ENCODE assay signal across 18 mouse cellular contexts in the genomic region with DNA sequence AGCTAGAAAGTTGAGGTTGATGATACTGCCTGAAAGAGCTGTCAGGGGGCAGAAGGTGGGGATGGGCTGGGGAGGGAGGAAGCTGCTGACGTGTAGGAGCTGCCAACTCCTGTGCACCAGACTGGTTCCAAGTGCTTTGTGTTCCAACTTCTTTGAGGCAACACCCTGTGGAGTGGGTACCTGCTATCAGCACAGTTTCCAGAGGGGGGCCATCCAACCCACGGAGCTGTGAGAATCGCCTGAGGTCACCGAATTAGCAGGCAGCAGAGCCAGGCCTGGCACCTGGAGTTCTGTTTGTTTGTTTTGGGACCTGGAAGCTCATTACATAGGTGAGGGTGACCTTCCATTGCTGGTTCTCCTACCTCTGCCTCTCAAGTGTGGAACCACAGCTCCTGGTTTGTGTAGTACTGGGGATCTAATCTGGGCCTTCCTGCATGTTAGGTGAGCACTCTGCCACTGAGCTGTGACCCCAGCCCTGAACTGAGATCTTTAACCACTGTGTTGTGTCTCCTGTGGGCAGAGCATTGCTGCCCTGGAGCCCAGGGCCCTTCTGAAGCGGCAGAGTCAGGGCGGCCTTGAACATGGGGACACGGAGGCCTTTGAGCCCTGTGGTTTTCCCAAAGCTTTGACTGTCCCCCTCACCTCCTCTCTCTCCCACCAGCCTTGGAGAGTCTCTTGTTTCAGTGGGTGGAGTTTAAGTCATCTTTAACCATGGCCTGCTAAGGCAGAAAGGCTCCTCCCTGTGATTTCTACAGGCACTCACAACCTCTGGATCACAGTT. TPM values are rescaled to one million over a fixed set of nuclear protein-coding genes. Genes with fewer than 3 reads are reported as not detected.
DNase-seq lines count a peak whose midpoint lies in the region; ATAC-seq lines count a peak whose summit lies in the region.
"Had no signal": no experiment of that assay in that cellular context is flagged by ENCODE, and none has a peak within 500 bp of the region (broad histone marks: within the 10 kb centered on the region; RNA-seq: fewer than 3 reads in every experiment).

No protein-coding gene starts in this region.

- ATAC-seq in heart, embryonic 12.5 days (ENCODE audit: insufficient number of reproducible peaks, low FRiP score): no peak
- 0 out of 2 replicates have a peak, but pooled peaks have one; percentile 34 for ATAC-seq in lung, embryonic 16.5 days (ENCODE audit: low read depth)
- no peak for ATAC-seq in erythroblast, adult 5-6 weeks (replicated peaks; ENCODE audit: low FRiP score, poor library complexity, severe bottlenecking)
- ATAC-seq: forebrain, embryonic 14.5 days; liver, postnatal 0 days had no signal

- WGBS in heart, embryonic 12.5 days: 55% methylated on average over 7 of the region's 7 CpGs
- 57% methylated on average over 7 of the region's 7 CpGs for whole genome bisulfite sequencing in lung, embryonic 16.5 days

- DNase-seq in heart, adult 11 months: peak; percentile 94
- DNase-seq in ovary, adult 18-20 months (ENCODE audit: low spot score): peak; percentile 50
- DNase-seq in ovary, postnatal 14 days (ENCODE audit: low spot score): no peak
- DNase-seq in MN1 (ENCODE audit: low spot score): no peak
- no peak for DNase-seq in thymus, postnatal 36 days
- DNase-seq: adrenal gland, adult 8-10 months; B cell, adult 2 months; cerebellum, adult 9-11 months; gastrocnemius, postnatal 14 days; liver, postnatal 0 days had no signal

- H3K4me3 ChIP-seq in heart, embryonic 12.5 days: no peak overlapping the region
- H3K4me3 ChIP-seq in lung, embryonic 16.5 days (ENCODE audit: low read length): no peak overlapping the region
- H3K4me3 ChIP-seq: limb, embryonic 12.5 days had no signal

- H3K4me2 ChIP-seq in heart, embryonic 12.5 days: no peak overlapping the region
- H3K4me2 ChIP-seq in lung, embryonic 16.5 days (ENCODE audit: low read depth, low read length): no peak overlapping the region
- H3K4me2 ChIP-seq: hindbrain, embryonic 14.5 days; limb, embryonic 12.5 days; midbrain, embryonic 11.5 days had no signal

- no peaks in the 10 kb centered on the region for H3K9me3 ChIP-seq in heart, embryonic 12.5 days (replicated peaks)
- H3K9me3 ChIP-seq in lung, embryonic 16.5 days (ENCODE audit: control insufficient read depth, low read length): no peaks in the 10 kb centered on the region
- H3K9me3 ChIP-seq: limb, embryonic 12.5 days had no signal

- no peak overlapping the region for H3K9ac ChIP-seq in heart, embryonic 12.5 days
- H3K9ac ChIP-seq in lung, embryonic 16.5 days (ENCODE audit: low read length): no peak overlapping the region; the same call in 1 of the 2 replicates
- H3K9ac ChIP-seq: hindbrain, embryonic 14.5 days; limb, embryonic 12.5 days; liver, postnatal 0 days had no signal

- H3K27me3 ChIP-seq in heart, embryonic 12.5 days (replicated peaks): peaks cover 41% of the 10 kb centered on the region
- H3K27me3 ChIP-seq in lung, embryonic 16.5 days (ENCODE audit: control insufficient read depth, insufficient read depth, low read depth, low read length): no peaks in the 10 kb centered on the region

- H3K36me3 ChIP-seq in heart, embryonic 12.5 days: no peaks in the 10 kb centered on the region
- no peaks in the 10 kb centered on the region for H3K36me3 ChIP-seq in lung, embryonic 16.5 days (ENCODE audit: control insufficient read depth, insufficient read depth, low read length)
- H3K36me3 ChIP-seq: limb, embryonic 12.5 days had no signal

- H3K4me1 ChIP-seq in heart, embryonic 12.5 days (replicated peaks): peaks cover 47% of the 10 kb centered on the region
- peaks cover 31% of the 10 kb centered on the region for H3K4me1 ChIP-seq in lung, embryonic 16.5 days (replicated peaks; ENCODE audit: control insufficient read depth, insufficient read depth, low read length)

- H3K27ac ChIP-seq in heart, embryonic 12.5 days (ENCODE audit: poor library complexity, severe bottlenecking): no peak overlapping the region
- H3K27ac ChIP-seq in lung, embryonic 16.5 days (ENCODE audit: low read length): no peak overlapping the region
- H3K27ac ChIP-seq: hindbrain, embryonic 14.5 days; limb, embryonic 12.5 days had no signal

RNA-seq across cellular contexts. Expression of a gene that starts 4.9 kb away (rescaled TPM):
- 7.0 and 7.5 TPM in 2 replicates for polyA plus RNA-seq in heart, embryonic 12.5 days (2016; fragmentation: Nextera tagmentation; extraction: Ambion mirVana)
- polyA plus RNA-seq in lung, embryonic 16.5 days (2015; fragmentation: Nextera tagmentation; extraction: Ambion mirVana): 2.5 and 2.6 TPM in 2 replicates
- total RNA-seq in erythroblast, adult 5-6 weeks (2015; ENCODE audit: low replicate concordance): 9.4 and 9.6 TPM in 2 replicates
- total RNA-seq in erythroblast, adult 5-6 weeks (2017; ENCODE audit: low replicate concordance): 2.4 TPM in 2 replicates
- polyA plus RNA-seq: forebrain, embryonic 14.5 days; midbrain, embryonic 11.5 days had no signal

RNA-seq across cellular contexts. Expression of a gene that starts 45.8 kb away (rescaled TPM):
- polyA plus RNA-seq in heart, embryonic 12.5 days (2016; fragmentation: Nextera tagmentation; extraction: Ambion mirVana): 25.1 TPM in 2 replicates
- polyA plus RNA-seq in lung, embryonic 16.5 days (2015; fragmentation: Nextera tagmentation; extraction: Ambion mirVana): 173 and 187 TPM in 2 replicates
- total RNA-seq in erythroblast, adult 5-6 weeks (2015; ENCODE audit: low replicate concordance): not detected in 2 replicates
- 1.2 and 5.6 TPM in 2 replicates for total RNA-seq in erythroblast, adult 5-6 weeks (2017; ENCODE audit: low replicate concordance)
- total RNA-seq: gastrocnemius, postnatal 14 days; left cerebral cortex, adult 18-20 months had no signal

Comparison
In these comparisons a context has a peak if more than half of its experiments do, and no peak if none do; other contexts are left out.
1. DNase-seq: peak in heart, adult 11 months (single experiment) and ovary, adult 18-20 months (single experiment); none in ovary, postnatal 14 days (single experiment), MN1 (single experiment) and thymus, postnatal 36 days (0 of 2).